Mouse (Mus musculus): ENCODE measurements at regions not wholly inside any gene's neighbourhood (a gene's known extent, or its start where the extent isn't known, plus 50 kb on each side); places are given as distances from the start of the nearest gene placed in this dataset.

DNA sequence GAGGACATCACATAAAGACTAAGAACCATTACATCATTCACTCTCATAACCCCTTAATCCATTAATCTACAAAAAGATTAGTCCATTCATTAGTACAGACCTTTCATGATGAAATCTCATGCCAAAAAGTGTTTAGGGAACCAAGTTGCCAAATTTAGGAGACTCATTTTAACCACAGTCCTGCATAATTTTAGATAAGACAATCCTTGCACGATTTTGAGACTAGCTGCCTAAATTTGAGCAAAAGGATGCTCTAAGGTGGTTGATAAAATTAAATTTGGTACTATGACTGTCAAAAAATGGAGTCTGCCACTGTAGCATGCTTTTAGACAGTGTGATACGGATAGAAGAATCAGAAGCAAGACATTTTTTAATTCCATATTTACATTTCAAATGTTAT is 808.7 kb downstream of the Gm6377 start:
- TF ChIP-seq CTCF (IDR thresholded peaks at IDR 0.05; ENCODE audit: borderline replicate concordance, extremely low read depth, insufficient read depth, insufficient read length) (no peak), POLR2A (IDR thresholded peaks at IDR 0.05; ENCODE audit: borderline replicate concordance, extremely low read depth, insufficient read depth, insufficient read length, poor library complexity, severe bottlenecking) (no peak)
